Mouse (Mus musculus): ENCODE data around the gene Gm9821. TPM values are rescaled to one million over a fixed set of nuclear protein-coding genes. Genes with fewer than 3 reads are reported as not detected.
A peak's percentile ranks its signal among the peaks of the same experiment; 100 is the strongest.

Gm9821 gene
- not detected for total RNA-seq (2022)

DNA sequence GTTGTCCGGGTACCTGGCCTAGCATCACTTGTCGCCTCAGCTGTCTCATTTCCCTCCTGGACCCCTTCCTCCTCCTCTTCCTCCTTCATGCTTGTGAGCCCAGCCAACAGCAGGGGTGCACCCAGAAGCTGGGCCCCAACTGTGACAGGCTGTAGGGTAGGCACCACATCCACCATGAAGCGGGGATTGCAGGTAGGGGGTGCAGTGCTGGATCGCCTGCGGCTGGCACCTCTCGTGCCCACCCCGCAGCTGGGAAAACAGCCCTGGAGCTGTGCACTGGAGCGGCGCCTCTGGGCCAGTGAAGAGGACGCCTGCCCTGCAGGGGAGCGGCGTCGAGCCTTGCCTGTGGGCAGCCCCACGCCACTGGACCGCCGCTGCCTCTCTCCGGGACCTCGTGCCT is at the start of gene Gm9821:
Gene Gm9821, plus strand, starts transcription at position 221 of the 400 bp plus-strand sequence.
- no peak for DNase-seq (ENCODE audit: low spot score)

- DNase-seq (ENCODE audit: low spot score), result no peak
Measured at GRCm38 (mm10) chr2:91897968-91898367, 47.5 kb upstream of the Gm9821 start.

GRCm38 (mm10) chr2:91899141-91899540 is 46.4 kb upstream of the Gm9821 start:
- no peak for DNase-seq (ENCODE audit: low spot score)

GRCm38 (mm10) chr2:91900431-91900830 is 45.1 kb upstream of the Gm9821 start:
- DNase-seq (ENCODE audit: low spot score), result no peak

- no peak for DNase-seq (ENCODE audit: low spot score)
Measured at GRCm38 (mm10) chr2:91902336-91902735, 43.2 kb upstream of the Gm9821 start.

DNA sequence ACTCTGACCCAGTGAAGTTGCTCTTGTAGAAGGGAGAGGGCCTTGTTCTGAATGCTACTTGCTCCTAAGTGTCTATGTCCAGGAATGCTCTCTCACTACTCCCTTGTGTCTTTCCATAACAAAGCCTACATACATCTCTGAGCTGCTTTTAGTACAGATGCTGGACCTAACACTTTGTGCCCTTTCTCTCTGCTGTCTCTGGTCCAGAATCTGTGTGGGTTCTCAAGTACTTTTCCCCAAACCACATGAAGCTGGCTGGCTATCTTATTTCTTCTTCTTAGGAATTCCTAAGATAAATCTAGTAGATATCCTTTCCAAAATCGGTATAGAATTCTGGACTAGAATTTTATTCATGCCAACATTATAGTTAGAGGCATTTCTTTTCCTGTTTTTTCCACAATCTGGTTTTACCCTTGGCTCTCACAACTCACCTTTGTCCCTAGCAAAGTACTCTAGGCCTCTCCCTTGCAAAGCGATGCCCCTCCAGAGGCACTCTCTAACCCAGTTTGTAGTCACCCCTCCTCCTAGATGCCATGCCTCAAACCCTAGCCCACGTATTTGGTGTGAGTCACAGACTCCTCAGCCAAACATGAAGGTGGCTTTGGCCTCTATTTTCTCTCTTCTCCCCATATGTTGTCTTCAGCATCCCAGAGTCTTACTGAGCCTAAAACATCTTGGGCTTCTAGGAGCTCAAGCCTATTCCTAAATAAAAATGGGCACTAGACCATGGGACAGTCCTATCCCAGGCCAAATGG is 42.2 kb upstream of the Gm9821 start:
- no peak for DNase-seq (ENCODE audit: low spot score)

DNA sequence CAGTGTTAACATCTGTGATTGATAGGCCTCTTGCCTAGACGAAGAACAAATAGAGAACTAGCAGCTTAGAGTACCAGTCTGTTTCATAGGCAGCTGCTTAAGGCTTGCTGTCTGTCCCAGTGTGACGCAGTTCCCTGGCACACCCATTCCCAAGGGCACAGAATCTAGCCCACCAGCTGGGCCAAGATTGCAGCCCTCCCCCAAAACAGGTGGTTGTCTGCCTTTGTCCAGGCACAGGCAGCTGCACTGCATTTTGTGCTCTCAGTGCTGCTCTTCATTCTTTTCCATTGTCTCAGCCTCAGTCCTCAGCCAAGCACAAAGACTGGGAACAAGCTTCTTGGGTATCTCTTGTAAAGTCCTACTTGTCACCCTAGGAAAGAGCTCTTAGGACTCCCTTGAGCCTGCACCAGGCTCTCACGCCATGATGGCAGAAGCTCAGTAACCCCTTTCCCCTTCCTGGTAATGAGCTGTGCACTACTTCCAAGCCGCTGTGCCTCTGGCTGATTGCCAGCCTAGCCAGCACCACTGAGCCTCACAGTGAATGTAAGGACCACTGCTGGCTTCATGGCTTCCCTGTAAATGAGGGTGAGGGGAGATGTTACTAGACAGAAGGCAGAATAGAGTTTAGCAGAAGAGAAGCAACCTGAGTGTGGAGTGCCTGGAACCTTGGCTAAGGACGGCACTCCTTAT is 40.7 kb upstream of the Gm9821 start:
- DNase-seq (ENCODE audit: low spot score), result no peak

- DNase-seq (ENCODE audit: low spot score), result no peak
Measured at GRCm38 (mm10) chr2:91906141-91906540, 39.4 kb upstream of the Gm9821 start.

GRCm38 (mm10) chr2:91912616-91913015 is 32.9 kb upstream of the Gm9821 start:
- DNase-seq (ENCODE audit: low spot score), result no peak

DNA sequence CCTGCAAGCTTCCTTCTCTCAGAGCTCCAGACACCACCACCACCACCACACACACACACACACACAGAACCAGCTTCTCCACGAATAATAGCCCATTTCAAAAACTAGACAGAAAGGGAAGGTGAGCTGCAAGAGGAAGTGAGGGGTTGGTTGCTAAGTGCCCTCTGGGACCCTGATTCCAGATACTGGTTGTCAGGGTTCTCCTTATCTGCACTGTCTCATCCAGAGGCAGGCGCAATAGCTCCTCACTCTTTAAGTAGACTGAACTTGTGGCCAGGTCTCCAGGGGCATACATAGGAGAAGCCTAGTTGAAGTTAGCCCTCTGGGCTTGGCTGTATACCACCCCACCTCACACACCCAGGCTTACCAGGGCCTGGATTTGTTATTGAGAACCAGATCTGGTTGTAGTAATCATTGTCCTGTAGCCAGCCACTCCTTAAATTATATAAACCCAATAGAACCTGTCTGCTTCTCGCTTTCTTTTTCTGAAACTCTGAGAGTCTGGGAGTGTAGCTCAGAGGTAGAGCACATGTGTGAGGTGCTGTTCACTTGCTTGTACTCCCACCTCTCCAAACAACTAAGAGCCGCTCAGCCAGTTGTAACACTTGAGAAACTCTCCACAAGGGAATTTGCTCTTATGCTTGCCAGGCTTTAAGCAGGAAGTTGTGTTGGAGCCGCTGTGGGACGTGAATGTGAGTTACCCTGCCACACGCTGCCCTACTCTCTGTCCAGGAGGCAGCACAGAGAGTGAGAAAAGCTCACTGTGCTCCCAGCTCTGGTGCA is 32.0 kb upstream of the Gm9821 start:
- DNase-seq (ENCODE audit: low spot score), result no peak

DNA sequence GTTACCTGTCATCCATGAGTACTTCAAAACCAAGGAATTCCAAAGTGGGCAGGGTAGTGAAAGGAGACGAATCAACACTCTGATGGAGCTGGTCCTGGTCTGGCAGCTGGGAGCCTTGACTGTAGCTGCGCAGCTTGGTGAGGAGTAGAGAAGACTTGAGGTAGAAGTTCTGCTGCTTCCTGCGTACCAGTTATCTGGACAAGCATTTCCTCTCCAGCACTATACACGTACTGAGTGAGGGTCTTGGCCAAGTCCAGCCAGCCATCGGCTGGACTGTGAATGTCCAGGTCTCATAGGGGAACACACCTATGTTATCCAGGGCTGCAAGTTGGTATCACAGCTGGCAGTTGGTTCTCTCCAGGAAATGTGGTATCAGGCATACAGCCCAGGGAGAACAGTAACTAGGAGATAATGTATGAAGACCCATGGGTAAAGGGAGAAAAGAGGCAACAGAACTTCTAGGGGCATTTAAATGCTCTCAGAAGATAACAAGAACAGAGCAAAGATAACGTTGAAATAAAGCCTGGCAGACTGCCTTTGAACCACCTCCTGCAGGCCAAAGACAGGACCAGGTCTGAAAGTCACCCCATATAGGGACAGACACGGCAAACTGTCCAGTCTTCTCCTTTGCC is 29.0 kb upstream of the Gm9821 start:
- no peak for DNase-seq (ENCODE audit: low spot score)

GRCm38 (mm10) chr2:91917096-91917495 is 28.4 kb upstream of the Gm9821 start:
- DNase-seq (ENCODE audit: low spot score), result no peak

- no peak for DNase-seq (ENCODE audit: low spot score)
Measured at GRCm38 (mm10) chr2:91920130-91920529, 25.4 kb upstream of the Gm9821 start.

- peak; percentile 26 for DNase-seq (ENCODE audit: low spot score)
Measured at GRCm38 (mm10) chr2:91921181-91921789, 24.2 kb upstream of the Gm9821 start.

DNA sequence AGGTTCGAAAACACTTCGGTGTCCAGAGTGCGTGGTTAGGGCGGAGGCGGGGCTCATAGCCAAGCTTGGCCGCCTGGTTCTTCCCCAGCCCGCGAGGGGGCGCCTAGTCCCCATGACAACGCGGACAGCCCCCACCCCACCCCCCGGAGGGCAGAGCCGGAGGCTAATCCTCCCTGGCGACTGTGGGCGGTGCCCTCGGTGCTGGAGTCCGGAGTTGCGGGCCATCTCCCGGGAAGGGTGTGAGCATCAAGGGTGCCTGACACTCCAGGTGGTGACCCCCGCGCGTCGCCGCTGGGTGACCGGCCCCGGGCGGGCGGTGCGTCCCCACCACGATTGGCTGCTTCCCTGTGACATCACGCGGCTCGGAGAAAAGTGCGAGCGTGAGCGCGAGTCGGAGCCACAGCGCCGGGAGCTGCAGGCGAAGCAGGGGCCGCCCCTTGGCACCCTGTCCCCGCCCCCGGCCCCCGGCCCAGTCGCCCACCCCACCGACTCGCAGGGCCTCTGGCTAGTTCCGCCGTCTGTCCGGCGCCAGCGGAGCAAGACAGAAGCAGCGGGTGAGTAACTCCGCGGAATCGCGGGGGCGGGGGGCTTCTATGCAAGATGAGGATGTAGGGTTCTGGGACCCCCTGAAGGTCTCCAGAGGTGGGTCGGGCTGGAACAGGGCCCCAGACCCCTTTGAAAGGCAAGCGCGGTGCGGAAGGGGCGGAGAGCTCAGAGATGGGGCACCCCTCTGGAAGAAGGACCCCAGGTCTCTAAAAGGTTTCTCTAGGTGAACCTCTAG is 23.5 kb upstream of the Gm9821 start:
- DNase-seq (ENCODE audit: low spot score), result no peak

DNA sequence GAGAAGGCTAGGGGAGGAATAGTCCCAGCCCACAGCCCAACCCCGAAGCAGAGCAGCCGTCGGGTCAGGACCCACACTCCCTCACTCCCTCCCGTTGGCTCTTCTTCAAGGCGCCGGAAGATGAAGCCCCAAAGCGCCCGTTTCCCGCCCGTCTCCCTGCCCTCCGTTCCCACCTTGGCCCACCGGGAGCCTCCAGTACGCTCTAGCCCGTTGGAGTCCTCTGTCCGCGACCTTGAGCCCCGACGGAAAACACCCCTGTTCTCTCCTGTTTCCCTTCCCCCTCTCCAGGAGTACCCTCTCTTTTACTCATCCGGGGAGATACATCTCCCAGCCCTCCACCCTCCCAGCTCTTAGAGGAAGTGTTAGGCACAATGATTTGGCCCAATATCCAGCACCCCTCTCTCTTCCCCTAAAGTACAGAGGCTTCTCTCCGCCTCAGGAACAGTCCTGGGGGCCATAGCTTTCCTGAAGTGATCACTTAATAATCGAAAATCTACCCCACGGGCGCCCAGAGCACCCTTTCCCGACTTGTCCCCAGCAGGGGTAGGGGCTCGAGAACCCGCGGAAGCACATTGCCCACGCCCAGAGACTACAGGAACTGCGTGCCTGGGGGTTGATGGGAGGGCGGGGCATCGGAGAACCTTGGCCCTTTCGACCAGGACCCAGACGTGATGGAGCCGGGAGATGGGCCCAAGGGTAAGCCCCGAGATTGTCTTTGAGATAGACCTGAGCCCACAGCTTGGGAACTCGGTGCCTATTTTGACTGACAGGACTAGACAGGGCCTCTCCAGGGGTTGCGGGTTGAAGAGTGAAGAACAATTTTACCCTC is 22.7 kb upstream of the Gm9821 start:
- DNase-seq (ENCODE audit: low spot score), result no peak

DNA sequence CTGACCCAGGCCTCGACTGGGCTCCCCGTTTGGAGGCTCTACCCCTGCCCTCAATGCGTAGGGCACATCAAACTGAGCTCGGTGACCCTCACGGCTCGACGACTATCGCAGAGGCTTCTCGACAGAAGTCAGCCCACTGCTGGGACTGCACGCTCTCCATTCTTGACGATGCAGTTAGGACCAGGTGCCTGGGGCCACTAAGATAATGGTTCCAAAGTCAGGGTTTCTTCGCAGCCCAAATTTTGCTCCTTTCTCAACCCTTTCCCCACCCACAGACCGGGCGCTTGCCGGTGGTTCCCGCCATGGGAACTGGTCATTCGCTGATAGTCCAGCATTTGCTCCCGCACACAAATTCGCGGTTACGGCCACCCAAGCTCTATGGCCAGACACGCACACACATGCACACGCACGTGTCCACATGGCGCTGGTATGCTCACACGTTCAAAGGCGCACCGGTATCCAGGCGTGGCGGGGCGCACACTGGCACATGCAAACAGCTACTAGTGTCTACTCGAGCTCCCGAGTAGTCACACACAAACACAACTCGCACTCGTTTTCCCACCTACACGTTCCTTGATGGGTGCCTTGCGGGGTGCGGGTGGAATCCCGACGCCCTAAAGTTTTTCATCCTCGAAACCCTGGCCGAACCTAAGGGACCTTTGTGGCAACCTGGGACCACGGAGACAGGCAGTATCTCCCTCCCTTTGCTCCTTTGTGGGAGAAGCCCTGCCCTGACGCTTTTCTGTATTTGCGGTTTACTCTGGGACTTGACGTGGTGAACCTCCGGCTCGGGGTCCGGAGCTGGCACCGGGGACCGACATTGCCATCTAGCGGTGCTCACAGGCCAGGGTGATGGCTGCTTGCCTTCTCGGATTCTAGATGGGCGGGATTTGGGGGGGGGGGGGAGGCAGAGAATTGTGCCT is 21.8 kb upstream of the Gm9821 start:
- peak; percentile 36 for DNase-seq (ENCODE audit: low spot score)

GRCm38 (mm10) chr2:91924726-91925125 is 20.8 kb upstream of the Gm9821 start:
- no peak for DNase-seq (ENCODE audit: low spot score)

DNA sequence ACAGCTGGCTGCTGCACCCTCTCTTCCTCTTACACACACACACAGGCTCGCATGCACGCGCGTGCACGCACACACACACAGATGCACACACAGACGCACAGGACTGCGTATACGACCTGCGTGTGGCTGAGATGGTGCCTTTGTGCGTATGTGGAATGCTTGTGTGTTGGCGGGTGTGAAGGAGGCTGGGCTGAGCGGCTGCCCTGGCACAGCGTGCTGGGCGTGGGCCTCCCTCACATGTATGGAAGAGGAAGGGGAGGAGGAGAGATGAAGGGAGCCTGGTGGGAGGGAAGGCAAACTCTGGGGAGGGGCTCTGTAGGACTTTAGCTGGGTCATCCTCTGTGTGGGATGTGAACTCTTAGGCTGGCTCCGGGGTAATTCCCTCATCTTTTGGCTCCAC is 20.1 kb upstream of the Gm9821 start:
- DNase-seq (ENCODE audit: low spot score), result no peak

Measured in heart, adult 8-10 months (tissue).